Mouse (Mus musculus): ENCODE measurements around the gene Hspa1b.
"Not testable (repeated sequence)": the region's sequence is repeated elsewhere in the genome, so short reads cannot be mapped to it uniquely, and the experiment has no call there.

The Hspa1b gene

DNA sequence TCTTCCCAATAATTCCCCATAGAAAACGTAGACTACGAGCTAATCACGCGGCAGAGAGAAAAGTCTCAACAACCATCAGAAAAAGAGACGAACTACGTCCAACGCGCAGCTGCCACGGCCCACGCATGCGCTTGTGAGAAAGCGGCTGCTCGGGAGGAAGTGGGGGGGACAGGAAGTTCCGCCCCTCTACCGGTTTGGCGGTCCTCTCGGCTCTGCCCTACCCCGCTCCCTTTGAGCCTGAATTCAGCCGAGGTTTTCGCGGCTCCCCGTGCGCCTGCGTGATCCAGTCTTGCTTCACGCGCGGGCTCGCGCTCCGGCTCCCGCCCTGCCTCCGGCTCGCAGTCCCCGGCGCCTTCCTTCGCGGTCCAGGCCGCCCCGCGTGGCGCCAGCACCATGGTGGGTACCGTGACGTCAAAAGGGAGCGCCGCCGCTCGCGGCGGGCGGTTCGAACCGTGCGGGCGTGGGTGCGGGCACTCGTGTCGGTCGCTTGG is 22.7 kb upstream of the Hspa1b start, which contains the start of gene Lsm2:
Lsm2 (plus strand) TSS at position 173 of the 491 bp plus-strand sequence.
- DNase-seq: peak; percentile 93 to 95

DNA sequence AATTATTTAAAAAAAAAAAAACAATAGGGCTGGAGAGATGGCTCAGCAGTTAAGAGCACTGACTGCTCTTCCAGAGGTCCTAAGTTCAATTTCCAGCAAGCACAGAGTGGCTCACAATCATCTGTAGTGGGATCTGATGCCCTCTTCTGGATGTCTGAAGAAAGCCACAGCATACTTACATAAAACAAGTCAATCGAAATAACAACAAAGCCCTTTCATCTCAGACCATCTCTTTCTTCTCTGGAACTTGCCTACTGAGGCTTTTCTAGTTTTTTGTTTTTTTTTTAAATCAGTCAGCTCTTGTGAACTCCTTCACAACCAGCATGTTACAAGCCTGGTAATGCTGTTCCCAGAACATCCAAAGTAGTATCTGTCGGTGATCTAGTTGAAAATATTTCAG is 21.6 kb upstream of the Hspa1b start:
- peak; percentile 55 to 80 for DNase-seq

DNA sequence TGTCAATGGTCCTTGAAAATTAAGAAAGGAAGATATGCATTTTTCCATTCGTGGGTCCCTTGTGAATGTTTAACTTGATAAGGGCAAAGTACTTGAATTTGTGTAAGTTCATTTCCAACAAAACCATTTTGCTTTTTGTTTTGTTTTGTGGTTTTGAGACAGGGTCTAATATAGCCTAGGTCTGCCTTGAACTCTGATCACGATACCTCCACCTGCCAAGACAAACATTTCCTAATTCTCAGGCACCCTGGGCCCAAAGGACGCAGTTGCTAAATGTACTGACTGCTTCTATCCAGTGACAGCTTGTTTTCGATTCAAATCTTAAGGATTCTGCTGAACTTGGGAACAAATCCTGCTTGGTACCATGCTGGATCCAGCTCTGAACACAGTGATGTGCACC is 20.6 kb upstream of the Hspa1b start:
- DNase-seq: no peak

DNA sequence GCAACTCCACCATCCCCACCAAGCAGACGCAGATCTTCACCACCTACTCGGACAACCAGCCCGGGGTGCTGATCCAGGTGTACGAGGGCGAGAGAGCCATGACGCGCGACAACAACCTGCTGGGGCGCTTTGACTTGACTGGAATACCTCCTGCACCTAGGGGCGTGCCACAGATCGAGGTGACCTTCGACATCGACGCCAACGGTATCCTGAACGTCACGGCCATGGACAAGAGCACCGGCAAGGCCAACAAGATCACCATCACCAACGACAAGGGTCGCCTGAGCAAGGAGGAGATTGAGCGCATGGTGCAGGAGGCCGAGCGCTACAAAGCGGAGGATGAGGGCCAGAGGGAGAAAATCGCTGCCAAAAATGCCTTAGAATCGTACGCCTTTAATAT is 19.2 kb upstream of the Hspa1b start:
- no peak for DNase-seq

DNA sequence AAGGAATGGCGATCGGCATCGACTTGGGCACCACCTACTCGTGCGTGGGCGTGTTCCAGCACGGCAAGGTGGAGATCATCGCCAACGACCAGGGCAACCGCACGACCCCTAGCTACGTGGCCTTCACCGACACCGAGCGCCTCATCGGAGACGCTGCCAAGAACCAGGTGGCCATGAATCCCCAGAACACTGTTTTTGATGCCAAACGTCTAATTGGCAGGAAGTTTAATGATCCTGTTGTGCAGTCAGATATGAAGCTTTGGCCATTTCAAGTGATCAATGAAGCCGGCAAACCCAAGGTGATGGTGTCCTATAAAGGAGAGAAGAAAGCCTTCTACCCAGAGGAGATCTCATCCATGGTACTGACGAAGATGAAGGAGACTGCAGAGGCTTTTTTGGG is 18.0 kb upstream of the Hspa1b start:
- no peak for DNase-seq

DNA sequence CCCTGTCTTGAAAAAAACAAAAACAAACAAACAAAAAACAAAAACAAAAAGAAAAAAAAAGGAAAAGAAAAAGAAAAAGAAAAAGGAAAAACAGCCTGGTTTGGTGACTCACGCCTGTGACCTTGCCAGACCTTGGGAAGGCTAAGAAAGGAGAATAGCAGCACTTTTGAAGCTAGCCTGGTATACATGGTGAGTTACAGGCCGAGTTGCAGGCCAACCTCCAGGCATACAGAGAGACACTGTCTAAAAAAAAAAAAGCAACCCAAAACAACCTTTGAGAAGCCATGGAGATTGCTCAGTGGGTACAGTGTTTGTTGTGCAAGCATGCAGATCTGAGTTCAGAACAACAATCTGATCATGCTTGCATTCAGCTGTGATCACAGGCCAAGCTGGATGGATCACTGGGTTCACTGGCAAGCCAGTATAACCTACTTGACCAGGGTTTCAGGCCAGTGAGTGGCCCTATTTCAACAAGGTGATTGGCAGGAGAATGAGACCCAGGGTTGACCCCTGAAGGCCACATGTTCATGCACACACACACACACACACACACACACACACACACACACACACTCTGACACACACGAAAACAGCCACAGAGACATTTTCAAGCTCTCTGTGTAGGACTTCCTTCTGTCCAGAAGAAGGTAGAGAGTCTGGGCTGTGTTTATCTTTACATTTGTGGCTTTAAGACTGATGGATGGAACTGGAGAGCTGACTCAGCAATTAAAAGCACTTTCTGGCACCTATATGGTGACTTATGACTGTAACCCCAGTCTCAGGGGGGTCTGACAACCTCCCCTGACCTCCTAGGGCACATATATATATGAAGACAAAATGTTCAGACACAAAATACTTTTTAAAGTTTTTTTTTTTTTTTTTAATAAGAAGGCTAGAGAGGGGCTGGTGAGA is 16.8 kb upstream of the Hspa1b start:
- DNase-seq: no peak

DNA sequence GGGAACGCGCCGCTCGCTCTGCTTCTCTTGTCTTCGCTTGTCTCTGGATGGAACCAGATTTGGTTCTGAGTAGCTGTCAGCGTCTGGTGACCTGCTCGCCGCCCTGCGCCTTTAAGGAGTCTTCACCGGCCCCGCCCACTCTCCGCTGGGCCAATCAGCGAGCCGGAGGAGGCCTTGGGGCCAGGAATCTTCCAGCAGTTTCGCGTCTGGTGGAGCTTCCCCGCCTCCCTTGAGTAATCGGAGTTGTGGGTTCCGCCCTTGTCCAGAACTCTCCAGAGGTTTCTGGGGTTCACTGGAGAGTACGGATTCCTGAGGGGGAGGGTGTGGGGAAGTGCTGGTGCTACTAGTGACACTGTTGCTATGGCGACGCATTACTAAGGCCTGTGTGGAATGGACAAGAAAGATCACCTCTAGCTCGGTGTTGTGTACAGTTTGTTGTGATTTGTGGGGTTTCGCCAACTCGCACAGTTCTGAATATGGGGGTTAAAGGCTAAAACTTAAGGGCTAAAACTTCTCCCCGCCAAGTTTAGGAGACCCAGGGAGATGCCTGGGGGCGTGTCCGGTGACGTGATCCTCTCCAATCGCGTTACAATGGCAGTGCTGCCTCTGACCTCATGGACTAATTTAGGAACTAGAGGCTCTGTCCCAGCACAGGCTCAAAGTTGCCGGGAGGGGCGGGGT is 13.2 kb upstream of the Hspa1b start, which contains the start of the genes Hspa1a and Hspa1l:
Hspa1a (minus strand) TSS at position 88 of the 681 bp plus-strand sequence.
Hspa1l (plus strand) TSS at position 635 of the 681 bp plus-strand sequence.
- DNase-seq: peak; percentile 84 to 95

DNA sequence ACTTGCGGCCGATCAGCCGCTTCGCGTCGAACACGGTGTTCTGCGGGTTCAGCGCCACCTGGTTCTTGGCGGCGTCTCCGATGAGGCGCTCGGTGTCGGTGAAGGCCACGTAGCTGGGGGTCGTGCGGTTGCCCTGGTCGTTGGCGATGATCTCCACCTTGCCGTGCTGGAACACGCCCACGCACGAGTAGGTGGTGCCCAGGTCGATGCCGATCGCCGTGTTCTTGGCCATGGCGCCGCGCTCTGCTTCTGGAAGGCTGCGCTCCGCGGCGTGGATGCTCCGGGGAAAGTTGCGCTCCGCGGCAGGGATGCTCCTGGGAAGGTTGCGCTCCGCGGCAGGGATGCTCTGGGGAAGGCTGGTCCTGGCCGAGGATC is 12.6 kb upstream of the Hspa1b start:
- not testable (repeated sequence) for DNase-seq

DNA sequence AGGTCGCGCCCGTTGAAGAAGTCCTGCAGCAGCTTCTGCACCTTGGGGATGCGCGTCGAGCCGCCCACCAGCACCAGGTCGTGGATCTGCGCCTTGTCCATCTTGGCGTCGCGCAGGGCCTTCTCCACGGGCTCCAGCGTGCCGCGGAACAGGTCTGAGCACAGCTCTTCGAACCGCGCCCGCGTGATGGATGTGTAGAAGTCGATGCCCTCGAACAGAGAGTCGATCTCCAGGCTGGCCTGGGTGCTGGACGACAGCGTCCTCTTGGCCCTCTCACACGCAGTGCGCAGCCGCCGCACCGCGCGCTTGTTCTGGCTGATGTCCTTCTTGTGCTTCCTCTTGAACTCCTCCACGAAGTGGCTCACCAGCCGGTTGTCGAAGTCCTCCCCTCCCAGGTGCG is 11.8 kb upstream of the Hspa1b start:
- DNase-seq: not testable (repeated sequence)

DNA sequence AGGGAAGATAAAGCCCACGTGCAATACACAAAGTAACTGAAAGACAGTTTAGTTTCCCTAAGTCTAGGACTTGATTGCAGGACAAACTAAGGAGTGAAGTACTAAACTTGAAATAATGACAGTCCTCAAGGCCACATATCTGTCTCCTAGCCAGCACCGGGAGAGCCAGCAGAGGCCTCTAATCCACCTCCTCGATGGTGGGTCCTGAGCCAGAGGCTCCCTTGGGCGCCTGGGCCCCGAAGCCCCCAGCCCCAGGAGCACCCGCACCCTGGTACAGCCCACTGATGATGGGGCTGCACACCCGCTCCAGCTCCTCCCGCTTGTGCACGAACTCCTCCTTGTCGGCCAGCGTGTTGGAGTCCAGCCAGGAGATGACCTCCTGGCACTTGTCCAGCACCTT is 10.8 kb upstream of the Hspa1b start, which contains the start of gene Gm20481:
Gm20481 (plus strand) TSS at position 91 of the 400 bp plus-strand sequence.
- not testable (repeated sequence) for DNase-seq

DNA sequence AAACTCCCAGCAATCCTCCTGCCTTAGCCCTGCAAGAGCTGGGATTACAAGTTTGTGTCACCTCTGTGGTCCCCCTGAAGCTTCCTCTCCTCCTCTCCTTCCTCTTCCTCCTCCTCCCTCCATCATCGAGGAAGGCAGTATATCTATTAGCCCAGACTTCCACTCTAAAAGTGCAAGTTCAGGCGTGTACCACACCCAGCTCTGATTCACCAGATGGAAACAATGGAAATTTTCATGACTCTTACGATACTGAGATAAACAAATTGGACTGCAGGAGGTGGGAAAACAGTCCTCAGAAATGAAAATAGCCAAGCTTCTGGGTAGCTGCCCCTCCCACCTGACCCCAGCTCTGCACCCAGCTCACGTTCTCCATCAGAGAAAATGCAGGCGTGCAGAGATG is 6.6 kb upstream of the Hspa1b start:
- DNase-seq: no peak

DNA sequence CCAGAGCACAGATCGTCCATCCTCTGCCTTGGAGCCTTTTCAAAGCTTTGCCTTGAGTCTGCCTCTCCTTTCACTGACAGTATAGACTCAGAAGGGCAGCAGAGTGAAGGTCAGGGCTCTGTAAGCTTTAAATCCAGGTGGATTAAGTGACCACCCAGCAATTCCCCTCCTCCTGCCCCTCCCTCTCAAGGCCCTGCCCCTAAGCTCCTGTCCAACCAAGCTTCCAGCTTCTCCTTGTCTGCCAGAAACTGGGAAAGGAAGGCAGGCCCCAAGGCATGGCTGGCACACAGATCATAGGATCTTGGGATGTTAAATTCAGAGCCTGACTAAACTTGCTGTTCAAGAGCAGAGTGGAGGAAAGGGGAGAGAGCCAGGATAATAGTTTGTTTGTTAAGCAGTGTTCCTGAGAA is 5.6 kb upstream of the Hspa1b start:
- DNase-seq: peak; percentile 53 to 73

DNA sequence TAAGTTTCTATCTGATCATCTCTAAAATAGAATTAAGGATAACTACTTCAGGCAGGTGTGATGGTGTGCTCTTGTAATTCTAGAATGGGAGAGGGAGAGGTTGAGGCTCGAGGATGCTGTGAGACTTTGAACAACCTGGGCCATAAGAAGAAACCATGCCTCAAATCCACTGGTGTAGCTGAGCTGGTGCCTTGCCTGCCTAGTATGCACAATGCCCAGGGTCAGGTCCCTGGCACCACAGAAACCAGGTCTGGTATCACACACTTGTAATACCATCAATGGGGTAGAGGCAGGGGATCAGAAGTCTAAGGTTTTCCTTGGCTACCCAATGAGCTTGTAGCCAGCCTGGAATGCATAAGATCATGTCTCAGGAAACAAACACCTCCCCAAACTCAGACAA is 3.8 kb upstream of the Hspa1b start:
- DNase-seq: no peak

DNA sequence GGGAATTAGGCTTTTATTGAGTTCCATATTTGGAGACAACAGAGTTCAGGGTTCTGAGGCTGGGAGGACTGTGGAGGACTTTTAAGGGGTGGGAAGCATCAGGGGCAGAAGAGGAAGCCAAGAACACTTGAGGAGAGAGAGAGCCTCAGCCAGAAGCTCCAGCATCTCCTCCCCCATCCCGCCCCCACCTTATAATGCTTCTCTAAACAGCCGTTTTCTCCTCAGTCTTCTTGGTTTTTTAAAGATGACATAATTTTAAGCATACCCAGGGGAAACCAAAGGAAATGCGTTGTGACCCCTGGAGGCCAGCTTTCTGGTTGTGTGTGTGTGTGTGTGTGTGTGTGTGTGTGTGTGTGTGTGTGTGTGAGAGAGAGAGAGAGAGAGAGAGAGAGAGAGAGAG is 3.1 kb upstream of the Hspa1b start:
- no peak for DNase-seq

DNA sequence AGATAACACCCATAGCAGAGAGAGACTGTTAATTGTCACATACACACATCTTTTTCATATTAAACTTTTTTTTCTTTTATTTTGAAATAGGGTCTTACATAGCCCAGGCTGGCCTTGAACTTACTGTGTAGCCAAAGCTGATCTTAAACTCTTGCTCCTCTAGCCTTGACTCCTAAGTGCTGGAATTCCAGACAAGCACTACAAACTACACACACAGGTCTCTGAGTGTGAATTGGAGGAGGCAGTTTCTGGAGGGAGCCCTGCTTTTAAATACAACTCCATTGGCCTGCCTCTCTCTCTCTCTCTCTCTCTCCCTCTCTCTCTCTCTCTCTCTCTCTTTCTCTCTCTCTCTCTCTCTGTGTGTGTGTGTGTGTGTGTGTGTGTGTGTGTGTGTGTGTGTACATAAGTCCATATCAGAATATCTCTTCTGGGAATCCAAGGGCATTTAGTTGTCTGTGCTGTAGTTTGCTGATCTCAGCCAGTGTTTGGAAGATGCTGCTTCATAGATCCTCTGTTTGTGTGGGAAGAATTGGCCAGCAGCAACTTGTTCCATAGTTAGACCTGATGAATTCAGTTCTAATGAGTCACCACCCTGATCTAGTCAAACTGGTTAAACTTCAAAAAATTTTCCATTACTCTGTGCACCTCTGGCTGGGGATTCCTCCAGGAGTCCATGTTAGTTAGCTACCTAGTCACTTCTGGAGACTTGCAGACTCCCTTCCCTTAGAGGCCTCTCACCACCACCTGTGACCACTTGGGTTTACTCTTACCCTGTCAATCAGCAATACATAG is 1.9 kb upstream of the Hspa1b start:
- DNase-seq: peak in 1 of 2 experiments; percentile 43

DNA sequence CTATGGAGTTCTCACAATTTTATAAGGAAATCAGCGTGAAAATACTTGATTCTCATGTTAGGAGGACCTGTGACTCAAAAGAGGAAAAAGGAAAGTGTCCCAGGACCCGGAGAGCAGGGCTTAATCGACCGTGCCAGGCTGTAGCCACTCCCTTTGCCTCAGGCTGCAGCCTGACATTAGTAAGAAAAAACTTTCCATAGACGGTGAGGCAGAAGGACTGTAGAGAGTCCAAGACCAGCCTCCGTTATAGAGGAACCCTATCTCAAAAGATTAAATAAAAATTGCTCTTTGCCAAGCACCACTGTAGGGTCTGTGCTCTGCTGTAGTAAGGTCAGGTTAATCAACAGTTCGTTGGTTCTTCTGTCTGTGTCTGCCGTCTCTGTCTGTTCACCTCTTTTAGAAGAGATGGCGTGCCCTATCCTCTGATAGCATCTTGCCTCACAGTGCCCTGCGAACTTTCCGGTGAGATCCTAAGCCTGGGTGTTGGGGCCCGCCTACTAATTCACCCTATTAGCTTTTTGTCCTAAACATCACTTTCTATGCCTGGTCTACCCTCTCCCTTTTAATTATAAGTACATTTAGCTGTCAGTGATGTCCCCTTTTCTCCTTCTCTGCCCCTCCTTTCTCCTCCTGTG is 960 bp upstream of the Hspa1b start:
- DNase-seq: peak; percentile 70 to 73

DNA sequence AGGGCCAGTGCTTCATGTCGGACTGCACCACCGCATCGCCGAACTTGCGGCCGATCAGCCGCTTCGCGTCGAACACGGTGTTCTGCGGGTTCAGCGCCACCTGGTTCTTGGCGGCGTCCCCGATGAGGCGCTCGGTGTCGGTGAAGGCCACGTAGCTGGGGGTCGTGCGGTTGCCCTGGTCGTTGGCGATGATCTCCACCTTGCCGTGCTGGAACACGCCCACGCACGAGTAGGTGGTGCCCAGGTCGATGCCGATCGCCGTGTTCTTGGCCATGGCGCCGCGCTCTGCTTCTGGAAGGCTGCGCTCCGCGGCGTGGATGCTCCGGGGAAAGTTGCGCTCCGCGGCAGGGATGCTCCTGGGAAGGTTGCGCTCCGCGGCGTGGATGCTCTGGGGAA is 306 bp downstream of the Hspa1b start:
- DNase-seq: not testable (repeated sequence)

DNA sequence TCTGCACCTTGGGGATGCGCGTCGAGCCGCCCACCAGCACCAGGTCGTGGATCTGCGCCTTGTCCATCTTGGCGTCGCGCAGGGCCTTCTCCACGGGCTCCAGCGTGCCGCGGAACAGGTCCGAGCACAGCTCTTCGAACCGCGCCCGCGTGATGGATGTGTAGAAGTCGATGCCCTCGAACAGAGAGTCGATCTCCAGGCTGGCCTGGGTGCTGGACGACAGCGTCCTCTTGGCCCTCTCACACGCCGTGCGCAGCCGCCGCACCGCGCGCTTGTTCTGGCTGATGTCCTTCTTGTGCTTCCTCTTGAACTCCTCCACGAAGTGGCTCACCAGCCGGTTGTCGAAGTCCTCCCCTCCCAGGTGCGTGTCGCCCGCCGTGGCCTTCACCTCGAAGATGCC is 1.1 kb downstream of the Hspa1b start:
- DNase-seq: not testable (repeated sequence)

DNA sequence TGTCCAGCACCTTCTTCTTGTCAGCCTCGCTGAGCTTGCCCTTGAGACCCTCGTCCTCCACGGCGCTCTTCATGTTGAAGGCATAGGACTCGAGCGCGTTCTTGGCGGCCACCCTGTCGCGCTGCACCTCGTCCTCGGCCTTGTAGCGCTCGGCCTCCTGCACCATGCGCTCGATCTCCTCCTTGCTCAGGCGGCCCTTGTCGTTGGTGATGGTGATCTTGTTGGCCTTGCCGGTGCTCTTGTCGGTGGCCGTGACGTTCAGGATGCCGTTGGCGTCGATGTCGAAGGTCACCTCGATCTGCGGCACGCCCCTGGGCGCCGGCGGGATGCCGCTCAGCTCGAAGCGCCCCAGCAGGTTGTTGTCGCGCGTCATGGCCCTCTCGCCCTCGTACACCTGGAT is 1.7 kb downstream of the Hspa1b start:
- DNase-seq: not testable (repeated sequence)

DNA sequence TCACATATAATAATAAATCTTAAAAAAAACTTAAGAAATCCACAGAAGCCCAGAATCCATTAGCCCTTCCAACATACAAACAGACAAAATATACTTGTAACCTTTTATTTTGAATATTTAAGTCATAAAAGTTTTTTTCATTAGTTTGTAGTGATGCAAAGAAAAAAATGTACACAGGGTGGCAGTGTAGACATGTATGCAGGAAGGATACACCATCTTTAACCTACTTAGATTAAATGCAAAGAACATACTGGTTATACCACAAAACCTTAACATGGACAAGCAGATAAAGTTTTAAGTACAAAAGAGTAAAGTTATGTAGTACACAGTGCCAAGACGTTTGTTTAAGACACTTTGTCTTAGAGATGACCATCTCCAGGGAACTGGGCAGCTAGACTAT is 2.7 kb downstream of the Hspa1b start:
- no peak for DNase-seq

DNA sequence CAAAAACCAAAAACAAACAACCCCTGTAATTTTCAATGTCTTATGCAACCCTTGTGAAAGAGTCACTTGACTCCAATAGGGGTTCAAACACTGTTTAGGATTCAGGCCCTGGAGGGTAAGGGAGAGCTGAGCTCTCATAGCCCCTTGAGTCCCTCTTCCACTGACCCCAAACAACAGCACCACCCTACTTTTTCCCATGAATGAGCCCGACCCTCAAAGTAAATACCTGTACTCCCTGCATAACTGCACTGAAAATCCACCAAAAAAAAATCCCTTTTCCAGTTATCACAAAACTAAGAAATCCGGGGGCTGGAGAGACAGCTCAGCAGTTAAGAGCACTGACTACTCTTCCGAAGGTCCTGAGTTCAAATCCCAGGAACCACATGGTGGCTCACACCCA is 3.2 kb downstream of the Hspa1b start:
- DNase-seq: no peak

DNA sequence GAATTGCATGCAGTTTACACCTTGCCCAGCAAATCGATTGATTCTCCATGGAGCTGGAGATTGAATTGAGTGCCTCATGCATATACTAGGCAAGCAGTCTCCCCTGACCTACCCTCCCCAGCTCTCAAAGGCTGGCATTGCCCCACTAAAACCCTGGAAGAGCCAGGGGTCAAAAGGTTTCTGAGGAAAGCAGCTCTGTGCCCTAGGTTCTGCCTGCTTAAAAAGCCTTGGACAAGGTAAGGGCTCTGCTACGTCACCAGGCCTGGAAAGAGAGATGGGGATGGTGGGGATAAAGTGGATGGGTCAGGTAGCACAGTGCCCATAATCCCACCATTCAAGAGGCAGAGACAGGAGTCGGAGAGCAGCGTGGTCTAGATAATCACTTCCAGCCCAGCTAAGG is 4.2 kb downstream of the Hspa1b start:
- DNase-seq: no peak
